Mouse (Mus musculus) megakaryocyte progenitor cell, adult 5-6 weeks (primary cell): ENCODE measurements around the gene Ccdc97. TPM values are rescaled to one million over a fixed set of nuclear protein-coding genes. Genes with fewer than 3 reads are reported as not detected.
A peak's percentile ranks its signal among the peaks of the same experiment; 100 is the strongest.

Experiments used
- ATAC-seq: replicated peaks from 2 replicates; pipeline ENCODE4 v1.8.0; 2016; ENCODE audit warnings: mild to moderate bottlenecking, moderate TSS enrichment, inconsistent platforms; ENCODE audit not compliant: poor library complexity
- total RNA-seq, 2 experiments: library from RNA; stranded (forward) in 1 of 2; stranded (reverse) in 1 of 2; fragments of 157-497, 149-512 nt in 1 of 2; fragments of 200-1000 nt in 1 of 2; gene quantifications; 2 replicates each; pipeline versions ENCODE4 v1.2.3 to v1.2.4; 2015 to 2017

Gene Ccdc97
- total RNA-seq, 2 experiments from 2014 or later, result 10.5 to 25.1 TPM

DNA sequence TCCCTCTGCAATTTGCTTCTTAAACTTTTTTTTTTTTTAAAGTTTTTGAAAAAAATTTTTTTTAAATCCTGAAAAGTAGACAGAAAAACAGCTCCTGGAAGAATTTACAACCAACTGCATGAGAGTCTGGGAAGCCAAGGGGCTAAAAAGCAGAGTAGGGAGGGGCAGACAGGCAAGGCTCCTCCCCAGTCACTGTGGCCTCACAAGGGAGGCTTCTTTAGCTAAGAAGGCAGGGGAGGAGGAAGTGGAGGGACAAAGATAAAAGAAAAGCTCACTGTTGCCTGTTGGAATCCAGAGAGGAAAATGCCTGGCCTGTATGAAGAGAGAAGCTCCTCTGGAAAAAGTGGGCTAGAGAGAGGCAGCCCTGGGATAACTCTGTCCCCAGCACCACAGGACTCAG lies 2.9 kb upstream of the Ccdc97 start:
- peak; percentile 25 for ATAC-seq

DNA sequence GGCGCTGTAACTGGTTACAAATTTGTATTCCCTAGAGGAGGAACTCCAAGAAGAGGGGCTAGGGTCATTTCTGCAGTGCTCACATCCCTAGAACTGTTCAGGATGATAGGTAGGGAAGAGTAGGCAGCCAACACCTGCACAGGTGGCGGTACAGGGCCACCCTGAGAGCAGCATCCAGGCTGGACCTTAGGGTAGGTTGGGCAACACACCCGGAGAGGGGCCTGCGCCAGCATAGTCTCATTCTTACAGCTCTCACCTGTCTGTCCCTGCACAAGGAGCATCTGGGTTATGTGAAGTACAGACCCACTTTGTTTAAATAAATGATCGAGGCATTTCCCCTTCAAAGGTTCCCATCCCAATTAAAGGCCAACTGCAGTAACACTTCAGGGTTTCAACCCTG lies 1.9 kb upstream of the Ccdc97 start:
- no peak for ATAC-seq

DNA sequence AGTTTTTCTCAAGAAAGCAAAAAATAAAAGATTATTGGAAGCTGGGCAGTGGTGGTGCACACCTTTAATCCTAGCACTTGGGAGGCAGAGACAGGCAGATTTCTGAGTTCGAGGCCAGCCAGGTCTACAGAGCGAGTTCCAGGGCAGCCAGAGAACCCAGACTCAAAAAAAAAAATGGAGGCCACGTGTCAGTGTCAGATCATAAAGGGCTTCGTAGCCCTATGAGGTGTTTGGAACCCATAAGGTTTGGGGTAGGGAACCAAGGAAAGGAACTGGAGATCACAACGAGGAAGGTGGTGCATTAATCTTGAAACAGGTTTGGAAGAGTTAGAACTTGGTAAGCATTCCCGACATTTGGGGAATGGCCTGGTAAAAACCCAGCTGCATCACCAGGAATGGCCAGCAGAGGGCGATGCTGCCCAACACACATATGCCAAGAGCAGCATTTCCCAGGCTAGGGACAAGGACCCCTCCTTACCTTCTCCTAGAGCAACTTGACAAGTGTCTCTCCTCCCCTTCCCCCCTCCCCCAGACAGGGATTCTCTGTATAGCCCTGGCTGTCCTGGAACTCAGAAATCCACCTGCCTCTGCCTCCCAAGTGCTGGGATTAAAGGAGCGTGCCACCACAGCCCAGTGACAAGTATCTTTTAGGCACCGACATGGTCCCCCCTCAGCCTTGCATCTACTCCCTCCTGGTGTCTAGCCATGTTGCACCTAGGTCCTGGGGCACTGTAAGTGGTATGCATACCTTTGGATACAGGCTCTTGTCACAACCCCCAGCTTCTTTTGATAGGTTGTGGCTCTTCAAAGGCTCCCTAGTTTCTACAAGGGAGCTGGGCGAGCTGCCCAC lies 1.1 kb upstream of the Ccdc97 start:
- peak; percentile 49 for ATAC-seq

- ATAC-seq, result no peak
Observed at GRCm38 (mm10) chr7:25717478-25717877, 1.4 kb downstream of the Ccdc97 start.

DNA sequence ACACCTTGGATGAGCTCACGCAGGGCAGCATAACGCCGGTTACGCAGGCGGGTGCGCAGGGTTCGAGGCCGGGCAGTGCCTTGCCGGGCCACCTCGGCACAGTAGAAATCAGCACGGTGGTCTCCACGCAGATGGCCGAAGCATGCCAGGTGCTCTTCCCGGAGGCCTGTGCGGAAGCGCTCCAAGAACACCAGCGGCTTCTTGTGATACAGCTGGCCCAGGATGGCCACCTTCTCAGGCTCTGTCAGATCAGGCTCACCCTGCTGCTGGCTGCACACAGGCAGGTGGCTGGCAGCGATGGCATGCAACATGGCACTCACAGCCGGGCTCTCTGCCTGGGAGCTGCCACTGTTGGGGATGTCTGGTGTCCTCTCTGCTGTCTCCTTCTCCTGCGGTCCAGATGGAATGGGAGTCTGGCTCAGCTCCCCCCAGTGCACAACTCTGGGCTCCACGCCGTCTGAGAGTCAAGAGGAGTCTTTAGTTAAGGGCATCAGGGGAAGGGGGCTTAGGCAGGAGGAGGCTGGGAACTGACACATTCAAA lies 3.1 kb downstream of the Ccdc97 start:
- ATAC-seq, result no peak

DNA sequence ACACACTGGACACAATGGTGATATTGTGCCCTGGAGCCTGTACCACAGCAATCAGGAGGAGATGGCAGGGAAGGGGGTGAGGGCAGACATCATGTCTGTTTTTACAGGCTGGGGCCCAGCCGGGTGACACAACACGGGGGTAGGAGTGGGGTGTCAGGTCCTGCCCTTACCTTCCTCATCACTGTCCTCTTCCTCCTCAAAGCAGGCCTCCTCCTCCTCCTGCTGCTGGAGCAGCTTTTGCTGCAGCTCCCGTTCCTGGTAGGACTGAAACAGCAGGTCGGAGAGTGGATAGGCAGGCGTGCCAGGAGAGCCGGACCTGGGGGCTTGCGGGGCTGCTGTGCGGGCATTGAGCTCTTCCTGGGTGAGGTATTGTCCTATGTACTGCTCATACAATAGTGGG lies 4.3 kb downstream of the Ccdc97 start:
- ATAC-seq, result no peak

DNA sequence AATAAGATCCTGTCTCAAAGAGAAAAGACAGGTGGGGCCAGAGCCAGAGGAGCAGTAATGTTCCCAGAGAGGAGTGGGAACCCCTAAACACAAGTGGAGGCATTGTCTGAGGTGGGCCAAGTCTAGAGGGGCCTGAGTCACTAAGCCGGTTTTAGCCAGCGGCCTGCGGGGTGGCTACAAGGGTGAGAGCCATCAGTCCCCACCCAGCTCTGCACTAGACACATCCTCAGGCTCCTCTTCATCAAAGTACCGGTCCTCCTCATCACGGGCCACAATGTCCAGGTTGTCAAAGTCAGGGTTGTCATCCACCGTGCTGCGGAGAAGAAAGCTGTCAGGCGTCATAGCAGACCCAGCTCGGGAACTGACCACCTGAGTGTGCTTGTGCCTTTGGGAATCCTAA lies 6.1 kb downstream of the Ccdc97 start:
- ATAC-seq, result no peak

DNA sequence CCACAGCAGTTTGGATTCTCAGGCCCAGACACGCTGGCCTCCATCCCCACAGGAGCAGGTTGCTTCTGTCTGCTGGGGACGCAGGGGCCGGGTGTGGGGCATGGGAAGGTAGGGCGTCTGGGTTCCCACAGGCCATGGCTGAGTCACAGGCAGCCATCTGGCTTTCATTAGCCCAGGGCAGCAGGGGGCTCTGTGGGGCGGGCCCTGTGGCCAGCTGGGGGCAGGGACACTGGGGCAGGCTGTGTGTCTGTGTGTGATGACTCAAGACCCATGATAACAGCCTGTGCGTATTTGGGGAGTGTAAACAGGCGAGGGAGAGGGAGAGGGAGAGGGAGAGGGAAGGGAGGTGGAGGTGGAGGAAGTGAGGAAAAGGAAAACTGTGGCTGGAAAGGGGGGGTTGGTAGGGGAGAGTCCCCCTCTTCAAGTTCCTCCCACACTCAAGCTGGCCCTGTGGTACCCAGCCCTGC lies 7.1 kb downstream of the Ccdc97 start:
- peak; percentile 57 for ATAC-seq

DNA sequence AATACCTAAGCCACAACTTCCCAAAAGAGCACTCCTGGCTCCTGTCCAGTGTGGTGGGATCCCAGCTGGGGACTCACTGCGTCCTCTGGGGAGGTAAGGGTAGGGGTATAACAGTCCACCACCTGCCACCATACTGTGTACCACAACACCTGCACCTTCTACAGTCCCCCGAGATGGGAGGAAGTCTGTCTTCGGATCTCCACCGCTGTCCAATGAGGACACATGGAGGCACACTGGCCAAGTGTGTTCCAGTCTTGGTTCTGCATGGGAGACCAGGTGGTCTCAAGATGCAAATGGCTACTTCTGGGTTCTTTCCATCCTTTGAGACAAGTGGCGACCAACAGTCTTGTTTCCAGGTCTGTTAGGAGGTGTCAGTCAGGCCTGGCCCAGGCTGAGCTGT lies 7.7 kb downstream of the Ccdc97 start:
- ATAC-seq, result no peak

- ATAC-seq, result no peak
Observed at GRCm38 (mm10) chr7:25710519-25711130, 8.3 kb downstream of the Ccdc97 start.

DNA sequence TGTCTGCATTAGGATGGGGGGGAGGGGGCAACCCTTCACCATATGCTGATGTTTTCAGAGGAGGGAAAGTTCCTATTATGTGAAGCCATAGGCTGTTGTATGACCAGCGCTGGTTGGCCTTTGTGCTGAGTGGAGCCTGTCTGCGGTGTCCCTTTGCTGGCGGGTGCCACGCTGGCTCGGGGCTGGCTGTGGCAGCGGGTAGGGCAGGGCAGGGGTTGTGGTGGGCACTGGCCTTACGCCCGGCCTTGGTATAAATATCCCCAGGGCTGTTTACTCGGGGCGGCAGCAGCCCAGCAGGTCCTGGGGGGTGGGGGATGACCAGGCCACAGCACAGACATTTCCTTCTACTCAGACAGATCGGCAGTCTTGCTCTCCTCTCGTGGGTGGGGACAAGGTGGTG lies 8.9 kb downstream of the Ccdc97 start:
- ATAC-seq, result 0 out of 2 replicates have a peak, but pooled peaks have one; percentile 2

DNA sequence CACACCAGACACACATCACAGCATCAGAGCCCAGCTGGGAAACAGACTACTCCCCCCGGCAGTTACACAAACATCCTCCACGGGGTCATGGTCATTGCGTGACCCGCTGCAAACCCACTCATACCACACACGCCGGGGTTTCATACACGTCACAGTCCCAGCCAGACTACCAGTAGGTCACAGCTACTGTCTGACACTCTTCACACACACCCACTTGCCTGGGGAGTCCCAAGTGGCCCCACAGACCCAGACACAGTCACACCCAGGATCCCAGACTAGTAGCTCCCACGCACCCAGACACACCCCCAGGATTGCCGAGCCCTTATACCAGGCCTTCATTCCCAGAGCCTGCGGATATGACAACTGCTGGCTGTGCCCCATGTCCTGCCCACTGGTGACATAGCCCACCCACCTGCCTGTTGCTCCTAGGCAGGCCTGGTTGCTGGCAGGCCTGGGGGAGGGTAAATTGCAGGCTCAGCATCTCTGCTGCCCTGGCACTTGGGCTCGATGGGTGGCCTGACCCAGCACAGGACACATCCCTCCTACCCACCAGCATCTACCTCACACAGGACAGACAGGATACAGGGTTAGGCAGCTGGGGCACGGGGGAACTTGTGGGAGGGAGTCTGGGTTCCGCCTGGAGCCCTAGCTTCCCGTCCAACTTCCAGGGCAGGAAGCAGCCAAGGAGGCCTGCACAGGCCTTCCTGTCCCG lies 11.2 kb downstream of the Ccdc97 start:
- no peak for ATAC-seq

GRCm38 (mm10) chr7:25706578-25707170 lies 12.2 kb downstream of the Ccdc97 start:
- ATAC-seq, result peak; percentile 46

GRCm38 (mm10) chr7:25705801-25706251 lies 13.1 kb downstream of the Ccdc97 start:
- ATAC-seq, result peak; percentile 5; the same call in 1 of the 2 replicates

GRCm38 (mm10) chr7:25704716-25705364 lies 14.0 kb downstream of the Ccdc97 start:
- ATAC-seq, result no peak

DNA sequence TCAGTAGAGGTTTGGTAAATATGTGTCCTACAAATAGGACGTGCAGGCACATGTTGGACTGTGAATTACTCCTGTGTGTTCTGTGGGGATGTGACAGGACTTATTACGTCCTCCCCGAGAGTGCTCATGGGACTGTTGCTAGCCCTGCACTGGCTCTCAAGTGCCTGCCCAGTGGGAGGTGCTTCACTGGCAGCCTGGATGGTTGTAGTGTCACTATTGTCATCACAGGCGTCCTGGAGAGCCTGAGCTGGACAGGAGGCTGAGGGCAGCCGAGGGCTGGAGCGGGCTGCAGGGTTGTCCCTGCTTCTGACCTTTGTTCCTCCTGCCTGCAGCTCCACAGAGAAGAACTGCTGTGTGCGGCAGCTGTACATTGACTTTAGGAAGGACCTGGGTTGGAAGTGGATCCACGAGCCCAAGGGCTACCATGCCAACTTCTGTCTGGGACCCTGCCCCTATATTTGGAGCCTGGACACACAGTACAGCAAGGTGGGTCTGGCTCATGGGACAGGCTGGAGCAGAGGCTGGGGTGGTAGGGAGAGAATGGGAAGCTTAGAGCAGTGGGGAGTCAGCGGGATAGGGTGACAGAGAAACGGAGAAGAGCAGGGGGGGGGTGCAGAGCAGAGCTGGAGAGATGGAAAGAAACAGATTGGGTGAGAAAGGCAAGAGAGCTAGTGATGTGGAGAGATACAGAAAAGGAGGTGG lies 14.9 kb downstream of the Ccdc97 start:
- no peak for ATAC-seq

- ATAC-seq, result no peak
Observed at GRCm38 (mm10) chr7:25702350-25702749, 16.5 kb downstream of the Ccdc97 start.

DNA sequence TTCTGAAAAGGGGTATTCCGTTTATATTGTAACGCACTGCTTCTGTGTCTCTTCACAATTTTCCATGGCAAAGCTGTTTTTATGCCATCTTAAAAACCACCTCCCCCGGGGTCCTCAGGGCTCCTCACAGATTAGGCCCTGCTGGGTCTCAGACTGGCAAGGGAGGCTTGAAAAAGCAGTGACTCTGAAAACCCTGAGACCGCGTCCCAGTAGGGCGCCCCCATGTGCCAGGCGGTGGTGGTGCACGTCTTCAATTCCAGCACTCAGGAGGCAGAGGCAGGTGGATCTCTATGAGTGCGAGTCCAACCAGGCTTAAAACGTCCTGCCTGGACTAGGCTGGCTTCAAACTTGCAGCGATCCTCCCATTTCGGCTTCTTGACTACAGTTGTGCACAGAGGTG lies 18.2 kb downstream of the Ccdc97 start:
- no peak for ATAC-seq

- no peak for ATAC-seq
Observed at GRCm38 (mm10) chr7:25699851-25700250, 19.0 kb downstream of the Ccdc97 start.

GRCm38 (mm10) chr7:25694104-25694503 lies 24.8 kb downstream of the Ccdc97 start:
- ATAC-seq, result no peak
